Mouse (Mus musculus): ENCODE data around the gene Gm11567. TPM values are rescaled to one million over a fixed set of nuclear protein-coding genes. Genes with fewer than 3 reads are reported as not detected.
"Not testable (repeated sequence)": the region's sequence is repeated elsewhere in the genome, so short reads cannot be mapped to it uniquely, and the experiment has no call there.

Gene Gm11567
- not detected in 2 replicates for polyA plus RNA-seq (2016; fragmentation: Nextera tagmentation; extraction: Ambion mirVana)

GRCm38 (mm10) chr11:99878887-99879286, at the start of gene Gm11567:
Gm11567 (plus strand) TSS chr11:99879187.
- not testable (repeated sequence) for H3K4me3 ChIP-seq; H3K27me3 ChIP-seq (ENCODE audit: poor library complexity, severe bottlenecking); H3K36me3 ChIP-seq (replicated peaks); H3K27ac ChIP-seq; H3K4me1 ChIP-seq; DNase-seq (ENCODE audit: extremely low spot score, low spot score); H3K9me3 ChIP-seq
- 72% methylated on average over 1 of the region's 1 CpGs for WGBS

- Histone ChIP-seq H3K4me3 (no peak within 1 kb of the TSS), H3K27me3 (ENCODE audit: poor library complexity, severe bottlenecking) (no peaks in the 10 kb centered on the region), H3K4me1 (peaks cover 18% of the 10 kb centered on the region), H3K36me3 (replicated peaks) (no peaks in the 10 kb centered on the region), H3K9me3 (no peaks in the 10 kb centered on the region), H3K27ac (no peak within 1 kb of the TSS)
- DNase-seq (ENCODE audit: extremely low spot score, low spot score), result no peak
- WGBS, result 73% methylated on average over 1 of the region's 1 CpGs
These were observed 41.0 kb upstream of the Gm11567 start, which contains the start of gene 2300003K06Rik for GRCm38 (mm10) chr11:99837966-99838365. 2300003K06Rik (minus strand) TSS chr11:99838066.

- DNase-seq (ENCODE audit: extremely low spot score, low spot score), result no peak
- WGBS, result 64% methylated on average over 1 of the region's 1 CpGs
- Histone ChIP-seq H3K27ac (no peak overlapping the region), H3K36me3 (replicated peaks) (no peaks in the 10 kb centered on the region), H3K4me3 (no peak overlapping the region), H3K27me3 (ENCODE audit: poor library complexity, severe bottlenecking) (no peaks in the 10 kb centered on the region), H3K9me3 (no peaks in the 10 kb centered on the region), H3K4me1 (peaks cover 20% of the 10 kb centered on the region)
These were observed 36.8 kb upstream of the Gm11567 start for GRCm38 (mm10) chr11:99842185-99842584.

- Histone ChIP-seq H3K27me3 (ENCODE audit: poor library complexity, severe bottlenecking) (no peaks in the 10 kb centered on the region), H3K27ac (no peak overlapping the region), H3K4me1 (peaks cover 14% of the 10 kb centered on the region), H3K36me3 (replicated peaks) (no peaks in the 10 kb centered on the region), H3K9me3 (0 out of 2 replicates have a peak, but pooled peaks cover 4% of the 10 kb centered on the region), H3K4me3 (no peak overlapping the region)
- no peak for DNase-seq (ENCODE audit: extremely low spot score, low spot score)
- WGBS, result 100% methylated on average over 2 of the region's 2 CpGs
These were observed 32.2 kb upstream of the Gm11567 start for GRCm38 (mm10) chr11:99846746-99847145.

GRCm38 (mm10) chr11:99851508-99851907, 27.5 kb upstream of the Gm11567 start, which contains the start of gene Krtap4-16:
Krtap4-16 (minus strand) TSS chr11:99851608.
- H3K9me3 ChIP-seq, result 0 out of 2 replicates have a peak, but pooled peaks cover 4% of the 10 kb centered on the region
- H3K27me3 ChIP-seq (ENCODE audit: poor library complexity, severe bottlenecking), result no peaks in the 10 kb centered on the region
- H3K27ac ChIP-seq, result peak within 1 kb of the TSS; percentile 44; the same call in 1 of the 2 replicates
- DNase-seq (ENCODE audit: extremely low spot score, low spot score), result no peak
- H3K4me3 ChIP-seq, result no peak within 1 kb of the TSS
- no peaks in the 10 kb centered on the region for H3K36me3 ChIP-seq (replicated peaks)
- no peaks in the 10 kb centered on the region for H3K4me1 ChIP-seq

GRCm38 (mm10) chr11:99854121-99854520, 24.9 kb upstream of the Gm11567 start:
- WGBS, result 66% methylated on average over 3 of the region's 3 CpGs
- H3K27me3 ChIP-seq (ENCODE audit: poor library complexity, severe bottlenecking), result no peaks in the 10 kb centered on the region
- no peaks in the 10 kb centered on the region for H3K36me3 ChIP-seq (replicated peaks)
- no peaks in the 10 kb centered on the region for H3K4me1 ChIP-seq
- H3K9me3 ChIP-seq, result 0 out of 2 replicates have a peak, but pooled peaks cover 4% of the 10 kb centered on the region
- H3K27ac ChIP-seq, result no peak overlapping the region
- DNase-seq (ENCODE audit: extremely low spot score, low spot score), result no peak
- no peak overlapping the region for H3K4me3 ChIP-seq

- Histone ChIP-seq H3K4me1 (no peaks in the 10 kb centered on the region), H3K36me3 (replicated peaks) (no peaks in the 10 kb centered on the region), H3K27me3 (ENCODE audit: poor library complexity, severe bottlenecking) (no peaks in the 10 kb centered on the region), H3K27ac (no peak within 1 kb of the TSS), H3K4me3 (no peak within 1 kb of the TSS), H3K9me3 (no peaks in the 10 kb centered on the region)
- no peak for DNase-seq (ENCODE audit: extremely low spot score, low spot score)
- 83% methylated on average over 2 of the region's 2 CpGs for WGBS
These were observed 21.4 kb upstream of the Gm11567 start, which contains the start of gene Gm11568 for GRCm38 (mm10) chr11:99857617-99858016. Gm11568 (plus strand) TSS chr11:99857917.

- 88% methylated on average over 2 of the region's 2 CpGs for WGBS
- no peaks in the 10 kb centered on the region for H3K27me3 ChIP-seq (ENCODE audit: poor library complexity, severe bottlenecking)
- H3K9me3 ChIP-seq, result no peaks in the 10 kb centered on the region
- no peak for DNase-seq (ENCODE audit: extremely low spot score, low spot score)
- H3K4me1 ChIP-seq, result no peaks in the 10 kb centered on the region
- H3K36me3 ChIP-seq (replicated peaks), result no peaks in the 10 kb centered on the region
- H3K4me3 ChIP-seq, result no peak overlapping the region
- H3K27ac ChIP-seq, result no peak overlapping the region
These were observed 20.2 kb upstream of the Gm11567 start for GRCm38 (mm10) chr11:99858761-99859160.

- H3K9me3 ChIP-seq; H3K4me3 ChIP-seq; H3K27me3 ChIP-seq (ENCODE audit: poor library complexity, severe bottlenecking); H3K4me1 ChIP-seq; DNase-seq (ENCODE audit: extremely low spot score, low spot score); H3K27ac ChIP-seq; H3K36me3 ChIP-seq (replicated peaks): not testable (repeated sequence)
- 79% methylated on average over 1 of the region's 1 CpGs for WGBS
These were observed 14.8 kb upstream of the Gm11567 start, which contains the start of gene Gm11559 for GRCm38 (mm10) chr11:99864176-99864575. Gm11559 (plus strand) TSS chr11:99864476.

GRCm38 (mm10) chr11:99873089-99873488, 5.9 kb upstream of the Gm11567 start, which contains the start of gene Krtap9-1:
Krtap9-1 (plus strand) TSS chr11:99873389.
- H3K9me3 ChIP-seq; H3K27ac ChIP-seq; H3K4me3 ChIP-seq; H3K27me3 ChIP-seq (ENCODE audit: poor library complexity, severe bottlenecking); H3K36me3 ChIP-seq (replicated peaks); H3K4me1 ChIP-seq; DNase-seq (ENCODE audit: extremely low spot score, low spot score): not testable (repeated sequence)
- WGBS, result 91% methylated on average over 1 of the region's 1 CpGs

- no peaks in the 10 kb centered on the region for H3K36me3 ChIP-seq (replicated peaks)
- no peak within 1 kb of the TSS for H3K4me3 ChIP-seq
- H3K4me1 ChIP-seq, result no peaks in the 10 kb centered on the region
- 83% methylated on average over 2 of the region's 2 CpGs for WGBS
- H3K9me3 ChIP-seq, result no peaks in the 10 kb centered on the region
- DNase-seq (ENCODE audit: extremely low spot score, low spot score), result no peak
- no peak within 1 kb of the TSS for H3K27ac ChIP-seq
- H3K27me3 ChIP-seq (ENCODE audit: poor library complexity, severe bottlenecking), result no peaks in the 10 kb centered on the region
These were observed 28.6 kb downstream of the Gm11567 start, which contains the start of gene Krtap31-1 for GRCm38 (mm10) chr11:99907620-99908019. Krtap31-1 (plus strand) TSS chr11:99907920.

GRCm38 (mm10) chr11:99914451-99914850, 35.5 kb downstream of the Gm11567 start, which contains the start of gene Gm11565:
Gm11565 (plus strand) TSS chr11:99914751.
- no peaks in the 10 kb centered on the region for H3K9me3 ChIP-seq
- no peak for DNase-seq (ENCODE audit: extremely low spot score, low spot score)
- no peaks in the 10 kb centered on the region for H3K27me3 ChIP-seq (ENCODE audit: poor library complexity, severe bottlenecking)
- 90% methylated on average over 3 of the region's 3 CpGs for WGBS
- H3K27ac ChIP-seq, result no peak within 1 kb of the TSS
- no peaks in the 10 kb centered on the region for H3K4me1 ChIP-seq
- H3K36me3 ChIP-seq (replicated peaks), result no peaks in the 10 kb centered on the region
- H3K4me3 ChIP-seq, result no peak within 1 kb of the TSS
